Mouse (Mus musculus) limb, embryonic 11.5 days (tissue): ENCODE measurements around the gene Atox1. TPM values are rescaled to one million over a fixed set of nuclear protein-coding genes. Genes with fewer than 3 reads are reported as not detected.

Source experiments
- microRNA-seq: library from miRNA; unstranded; fragments of <30 nt; microRNA quantifications from one replicate; pipeline ENCODE4, GENCODE M21; 2016
- polyA plus RNA-seq: library from polyadenylated mRNA; unstranded; fragments of >200 nt; fragmentation: Nextera tagmentation; extraction: Ambion mirVana; gene quantifications from 2 replicates; pipeline ENCODE4 v1.2.1, GENCODE M21; 2014

Gene Atox1
- polyA plus RNA-seq, 1 experiment from 2014 or later = 234 TPM

Small RNAs within 50 kb of the gene (microRNA-seq; reads per million reads assigned to microRNA genes)
- gene Mir7652 = 1.2 reads per million

Other genes starting within 250 kb of the Atox1 start
- 0.23 and 0.25 TPM in 2 replicates for gene Fat2, start 124.7 kb downstream of the Atox1 start, polyA plus RNA-seq
- gene Sparc, start 38.1 kb downstream of the Atox1 start, polyA plus RNA-seq = 244 and 249 TPM in 2 replicates
- gene G3bp1, start 8.4 kb upstream of the Atox1 start, polyA plus RNA-seq = 260 and 269 TPM in 2 replicates
- gene Glra1, start 147.0 kb upstream of the Atox1 start, polyA plus RNA-seq = not detected in 2 replicates